Mouse (Mus musculus) embryonic fibroblast, embryonic 13.5 days (primary cell): ENCODE measurements around the gene Cacna1a.

Experiments used
- CTCF ChIP-seq: IDR thresholded peaks from 2 replicates; pipeline ENCODE4 v1.5.1; 2011; ENCODE audit warnings: mild to moderate bottlenecking, control low read depth, low read length, moderate library complexity, borderline replicate concordance; ENCODE audit not compliant: insufficient read depth
- POLR2A ChIP-seq: IDR thresholded peaks from 2 replicates; pipeline ENCODE4 v1.6.1; 2011; ENCODE audit warnings: low read depth, mild to moderate bottlenecking, control low read depth, low read length, moderate library complexity

GRCm38 (mm10) chr8:84426582-84426981, 38.3 kb downstream of the Cacna1a start:
- TF ChIP-seq CTCF (no peak), POLR2A (no peak)
